Mouse (Mus musculus): ENCODE data around the gene Tmem131l.

GRCm38 (mm10) chr3:83915102-83915501 is 124.9 kb downstream of the Tmem131l start:
- TF ChIP-seq CTCF (IDR thresholded peaks at IDR 0.05; ENCODE audit: extremely low read depth, insufficient read depth, low read length) (no peak), POLR2A (IDR thresholded peaks at IDR 0.05; ENCODE audit: extremely low read depth, insufficient read depth, low read length) (no peak)
